Mouse (Mus musculus): Measurements from ENCODE around the gene Myo1d. TPM values are rescaled to one million over a fixed set of nuclear protein-coding genes. Genes with fewer than 3 reads are reported as not detected.

The Myo1d gene
- total RNA-seq, 2 experiments from 2014 or later = 41.4 to 97.0 TPM

GRCm38 (mm10) chr11:80506483-80506882, 273.3 kb downstream of the Myo1d start:
- no peak for DNase-seq (ENCODE audit: low spot score in 2 of 2)

- no peak for DNase-seq (ENCODE audit: low spot score in 2 of 2)
These were observed 274.2 kb downstream of the Myo1d start for GRCm38 (mm10) chr11:80505581-80505980.

- DNase-seq (ENCODE audit: low spot score in 2 of 2) = no peak
These were observed 275.1 kb downstream of the Myo1d start for GRCm38 (mm10) chr11:80504519-80505385.

- DNase-seq (ENCODE audit: low spot score in 2 of 2) = no peak
These were observed 275.9 kb downstream of the Myo1d start for GRCm38 (mm10) chr11:80503726-80504452.

- no peak for DNase-seq (ENCODE audit: low spot score in 2 of 2)
These were observed 276.5 kb downstream of the Myo1d start for GRCm38 (mm10) chr11:80503281-80503680.

- no peak for DNase-seq (ENCODE audit: low spot score in 2 of 2)
These were observed 280.3 kb downstream of the Myo1d start for GRCm38 (mm10) chr11:80499550-80499952.

GRCm38 (mm10) chr11:80498328-80499070, 281.3 kb downstream of the Myo1d start:
- DNase-seq (ENCODE audit: low spot score in 2 of 2) = no peak

- DNase-seq (ENCODE audit: low spot score in 2 of 2) = no peak
These were observed 282.5 kb downstream of the Myo1d start for GRCm38 (mm10) chr11:80497225-80497919.

GRCm38 (mm10) chr11:80496640-80497039, 283.2 kb downstream of the Myo1d start:
- no peak for DNase-seq (ENCODE audit: low spot score in 2 of 2)

- DNase-seq (ENCODE audit: low spot score in 2 of 2) = no peak
These were observed 283.9 kb downstream of the Myo1d start for GRCm38 (mm10) chr11:80495972-80496371.

GRCm38 (mm10) chr11:80494852-80495251, 285.0 kb downstream of the Myo1d start:
- DNase-seq (ENCODE audit: low spot score in 2 of 2) = no peak

GRCm38 (mm10) chr11:80493186-80493585, 286.6 kb downstream of the Myo1d start:
- no peak for DNase-seq (ENCODE audit: low spot score in 2 of 2)

- DNase-seq (ENCODE audit: low spot score in 2 of 2) = no peak
These were observed 289.0 kb downstream of the Myo1d start for GRCm38 (mm10) chr11:80490831-80491230.

GRCm38 (mm10) chr11:80489882-80490196, 290.0 kb downstream of the Myo1d start:
- DNase-seq (ENCODE audit: low spot score in 2 of 2) = no peak

GRCm38 (mm10) chr11:80489172-80489881, 290.5 kb downstream of the Myo1d start:
- no peak for DNase-seq (ENCODE audit: low spot score in 2 of 2)

- no peak for DNase-seq (ENCODE audit: low spot score in 2 of 2)
These were observed 291.8 kb downstream of the Myo1d start for GRCm38 (mm10) chr11:80487904-80488587.

GRCm38 (mm10) chr11:80485622-80486206, 294.1 kb downstream of the Myo1d start:
- DNase-seq (ENCODE audit: low spot score in 2 of 2) = no peak

GRCm38 (mm10) chr11:80485120-80485551, 294.7 kb downstream of the Myo1d start:
- no peak for DNase-seq (ENCODE audit: low spot score in 2 of 2)

GRCm38 (mm10) chr11:80484191-80484791, 295.5 kb downstream of the Myo1d start:
- no peak for DNase-seq (ENCODE audit: low spot score in 2 of 2)

All from adrenal gland, adult 18-20 months (tissue).